Mouse (Mus musculus) adrenal gland, adult 18-20 months (tissue): ENCODE measurements around the gene Ostf1. TPM values are rescaled to one million over a fixed set of nuclear protein-coding genes. Genes with fewer than 3 reads are reported as not detected.
A peak's percentile ranks its signal among the peaks of the same experiment; 100 is the strongest.

ENCODE experiments used
- DNase-seq, 2 experiments: peaks; one replicate each; pipeline ENCODE4 v3.0.0; 2021 to 2022; ENCODE audit warnings: low spot score in 2 of 2
- long read RNA-seq, 2 experiments: library from polyadenylated mRNA; stranded (forward); transcript quantifications; one replicate each; pipeline ENCODE4 v2.0.0; 2021
- total RNA-seq, 2 experiments: library from RNA; stranded (reverse); gene quantifications; 1 replicate in 1 of 2; 2 replicates in 1 of 2; pipeline ENCODE4 v1.2.3; 2021

Ostf1 gene
- total RNA-seq: 100 to 1,000 TPM; 111 to 124 TPM
- long read RNA-seq, experiment 1, transcript Ostf1-201 (10 exons, 2,726 nt): major isoform, 57 of 59 reads
- long read RNA-seq, experiment 1, partial matches to known transcripts: 0 of 59 reads
- long read RNA-seq, experiment 1, other reads (novel, unspliced or antisense): 1 of 59 reads
- long read RNA-seq, experiment 2, transcript Ostf1-201 (10 exons, 2,726 nt): major isoform, 196 of 203 reads
- long read RNA-seq, experiment 2, partial matches to known transcripts: 2 of 203 reads
- long read RNA-seq, experiment 2, other reads (novel, unspliced or antisense): 4 of 203 reads

- peak; percentile 99 for DNase-seq
Measured at GRCm38 (mm10) chr19:18631644-18632219, at the start of gene Ostf1, which contains the start of gene Nmrk1. Ostf1 (minus strand) TSS chr19:18631823. Nmrk1 (plus strand) TSS chr19:18631950.

DNA sequence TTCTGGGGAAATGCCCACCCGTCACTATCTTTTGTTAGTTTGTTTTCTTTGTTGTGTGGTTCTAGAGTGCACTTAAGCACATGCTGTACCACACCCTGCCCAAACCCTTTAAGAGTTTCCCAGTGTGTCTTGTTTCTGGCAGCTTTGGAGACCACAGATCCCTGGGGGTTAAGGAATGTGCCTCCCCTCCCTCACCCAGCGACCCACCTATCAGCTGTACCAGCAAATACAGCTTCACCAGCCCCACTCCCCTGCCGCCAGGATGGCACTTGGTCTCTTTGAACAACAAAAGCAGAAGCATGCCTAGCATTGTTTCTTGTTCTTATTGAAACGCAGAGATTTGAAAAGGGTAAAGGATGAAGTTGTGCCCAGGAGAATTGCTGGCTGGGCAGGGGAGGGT lies 41.5 kb upstream of the Ostf1 start:
- DNase-seq: no peak

- DNase-seq: no peak
Measured at GRCm38 (mm10) chr19:18672498-18672897, 40.9 kb upstream of the Ostf1 start.

- DNase-seq: peak; percentile 46 to 58
Measured at GRCm38 (mm10) chr19:18671056-18671741, 39.6 kb upstream of the Ostf1 start.

DNA sequence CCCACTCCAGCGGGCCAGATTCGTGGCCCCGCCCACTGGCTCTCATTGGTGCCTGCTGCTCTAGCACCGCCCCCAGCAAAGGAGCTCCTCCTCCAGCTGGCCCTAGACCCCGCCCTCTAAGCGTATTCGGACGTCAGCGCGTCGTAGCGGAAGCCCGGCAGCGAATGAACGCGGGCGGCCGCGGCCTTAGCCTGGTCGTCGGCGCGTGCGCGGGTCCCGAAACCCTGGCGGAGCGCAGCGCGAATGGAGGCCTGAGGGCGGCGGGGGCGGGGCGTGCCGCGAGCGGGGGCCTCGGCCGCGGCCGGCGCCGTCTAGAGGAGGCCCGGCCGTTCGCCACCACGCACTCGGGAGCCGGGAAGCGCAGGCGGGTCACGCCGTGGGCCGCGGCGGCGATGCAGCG lies 39.0 kb upstream of the Ostf1 start, which contains the start of gene Carnmt1:
Gene Carnmt1 (plus strand): TSS at position 157 of the 400 bp plus-strand sequence.
- peak; percentile 96 to 98 for DNase-seq

- no peak for DNase-seq
Measured at GRCm38 (mm10) chr19:18669551-18669950, 37.9 kb upstream of the Ostf1 start.

DNA sequence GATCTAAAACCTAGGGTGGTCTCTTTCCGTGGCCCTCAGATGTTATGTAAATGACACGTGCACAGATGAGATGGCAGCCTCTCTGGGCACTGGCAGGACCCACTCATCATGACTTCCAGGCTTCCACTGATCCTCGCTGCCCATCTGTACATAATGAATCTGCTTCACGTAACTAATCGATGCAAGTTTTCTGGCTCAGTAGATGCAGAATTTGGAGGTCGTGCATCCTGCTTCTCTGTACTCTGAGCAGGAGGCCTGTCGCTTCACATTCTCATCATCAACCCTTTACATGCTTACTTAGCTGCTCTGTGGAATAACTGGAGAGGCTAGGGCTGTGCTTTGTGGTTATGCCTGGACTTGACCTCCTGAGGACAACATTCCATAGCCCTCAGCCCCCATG lies 35.3 kb upstream of the Ostf1 start:
- no peak for DNase-seq

DNA sequence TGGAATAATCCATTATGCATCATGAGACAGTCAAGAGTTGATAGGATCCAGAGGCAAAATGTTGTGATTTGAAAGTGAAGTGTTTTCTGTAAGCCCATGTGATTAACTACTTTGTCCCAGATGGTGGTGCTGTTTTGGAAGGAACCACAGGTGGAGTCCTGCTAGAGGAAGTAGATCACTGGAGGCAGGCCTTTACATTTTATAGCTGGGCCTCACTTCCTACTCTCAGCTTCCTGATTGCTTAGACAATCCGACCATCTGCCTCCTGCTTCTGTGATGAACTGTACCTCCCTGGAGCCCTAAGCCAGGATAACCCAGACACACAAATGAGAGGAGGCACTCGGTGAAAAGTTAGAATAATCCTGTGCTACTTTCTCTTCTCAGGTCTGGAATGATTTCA lies 32.3 kb upstream of the Ostf1 start:
- DNase-seq: no peak

GRCm38 (mm10) chr19:18661683-18662082 lies 30.1 kb upstream of the Ostf1 start:
- no peak for DNase-seq

GRCm38 (mm10) chr19:18660466-18660865 lies 28.8 kb upstream of the Ostf1 start:
- no peak for DNase-seq

DNA sequence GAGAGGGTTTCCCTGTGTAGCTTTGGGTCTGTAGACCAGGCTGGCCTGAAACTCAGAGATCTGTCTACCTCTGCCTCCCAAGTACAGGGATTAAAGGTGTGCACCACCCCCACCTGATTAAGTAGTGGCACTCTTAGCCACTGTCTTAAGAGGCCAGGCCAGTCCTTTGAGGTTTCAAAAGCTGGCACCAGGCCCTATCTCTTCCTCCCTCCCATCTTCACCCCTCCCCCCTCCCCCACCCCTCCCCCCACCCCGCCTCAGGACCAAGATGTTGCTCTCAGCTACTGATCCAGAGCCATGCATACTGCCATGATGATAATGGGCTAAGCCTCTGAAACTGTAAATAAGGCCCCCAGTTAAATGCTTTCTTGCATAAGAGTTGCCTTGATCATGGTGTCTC lies 27.7 kb upstream of the Ostf1 start:
- no peak for DNase-seq

GRCm38 (mm10) chr19:18658473-18658872 lies 26.9 kb upstream of the Ostf1 start:
- DNase-seq: no peak

GRCm38 (mm10) chr19:18655999-18656398 lies 24.4 kb upstream of the Ostf1 start:
- no peak for DNase-seq

DNA sequence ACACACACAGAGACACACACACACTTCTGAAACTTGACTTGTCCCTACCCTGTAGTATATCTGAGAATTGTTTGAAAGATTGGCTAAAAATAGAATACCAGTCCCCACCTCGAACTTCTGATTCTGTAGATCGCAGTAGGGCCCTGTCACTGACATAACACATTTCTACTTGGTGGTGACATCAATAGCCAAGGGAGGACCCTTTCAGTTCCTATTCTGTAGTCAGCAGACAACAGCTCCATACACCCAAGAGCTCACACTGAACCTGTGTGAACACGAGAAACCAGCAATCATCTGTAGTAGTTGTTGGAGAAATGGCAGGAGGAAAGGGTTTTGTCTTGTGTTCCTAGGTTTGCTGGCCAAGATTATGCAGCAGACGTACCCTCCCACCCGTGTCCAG lies 23.4 kb upstream of the Ostf1 start:
- DNase-seq: no peak

- no peak for DNase-seq
Measured at GRCm38 (mm10) chr19:18654330-18654729, 22.7 kb upstream of the Ostf1 start.

GRCm38 (mm10) chr19:18653058-18653457 lies 21.4 kb upstream of the Ostf1 start:
- no peak for DNase-seq

- DNase-seq: peak in 1 of 2 experiments; percentile 58
Measured at GRCm38 (mm10) chr19:18652592-18652991, 21.0 kb upstream of the Ostf1 start.

- no peak for DNase-seq
Measured at GRCm38 (mm10) chr19:18650473-18650872, 18.9 kb upstream of the Ostf1 start.

DNA sequence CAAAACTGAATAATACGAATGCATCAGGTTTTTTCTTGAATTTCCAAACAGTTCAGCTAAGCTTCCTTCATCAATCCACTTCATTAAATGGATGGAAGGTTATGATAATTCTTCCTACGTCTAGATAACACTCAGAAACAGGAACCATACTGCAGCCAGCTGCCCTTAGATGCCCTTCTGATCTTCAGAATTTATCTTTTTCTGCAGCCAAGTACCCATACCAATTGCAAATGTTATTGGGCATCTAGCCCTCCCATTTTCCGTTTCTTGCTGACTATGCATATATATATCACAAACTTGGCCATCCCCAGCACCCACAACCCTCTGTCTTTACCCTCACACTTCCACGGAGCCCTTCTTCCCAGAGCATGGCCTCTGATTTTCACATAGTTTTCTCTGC lies 18.3 kb upstream of the Ostf1 start:
- DNase-seq: no peak

DNA sequence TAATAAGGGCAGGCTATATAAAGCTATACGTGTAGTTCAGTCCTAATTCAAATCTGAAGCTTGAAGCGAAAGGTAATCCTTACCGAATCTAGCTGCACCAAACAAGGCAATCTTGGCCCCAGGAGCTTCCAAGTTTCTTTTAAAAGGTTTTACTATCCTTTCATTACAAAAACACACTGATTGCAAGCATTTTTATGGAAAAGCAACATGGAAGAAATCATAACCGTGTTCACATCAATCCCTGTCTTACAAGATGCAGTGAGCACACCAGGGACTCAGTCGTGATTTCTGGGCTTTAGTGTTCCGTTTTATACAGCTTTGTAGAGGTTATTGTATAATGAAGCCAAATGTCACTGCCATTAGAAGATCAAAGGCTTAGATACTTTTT lies 16.9 kb upstream of the Ostf1 start:
- no peak for DNase-seq

- no peak for DNase-seq
Measured at GRCm38 (mm10) chr19:18647775-18648557, 16.3 kb upstream of the Ostf1 start.
